Mouse (Mus musculus) midbrain, embryonic 10.5 days (tissue): ENCODE data around the gene Naa50. TPM values are rescaled to one million over a fixed set of nuclear protein-coding genes. Genes with fewer than 3 reads are reported as not detected.

Experiments
- DNase-seq: peaks from one replicate; pipeline ENCODE4 v3.0.0-alpha.2; 2017; ENCODE audit warnings: low spot score
- H3K27ac ChIP-seq: fragments of 300-500 bp; sonication (generic); replicated peaks from 2 replicates; pipeline ENCODE4 v1.5.1; 2016; ENCODE audit warnings: mild to moderate bottlenecking
- H3K27me3 ChIP-seq: fragments of 300-500 bp; sonication (generic); 2 replicates; pipeline ENCODE4 v1.6.1; 2016; ENCODE audit warnings: low read depth, mild to moderate bottlenecking; ENCODE audit not compliant: poor library complexity, severe bottlenecking
- H3K36me3 ChIP-seq: fragments of 300-500 bp; sonication (generic); 2 replicates; pipeline ENCODE4 v1.6.1; 2016; ENCODE audit warnings: mild to moderate bottlenecking, moderate library complexity
- H3K4me1 ChIP-seq: fragments of 300-500 bp; sonication (generic); 2 replicates; pipeline ENCODE4 v1.6.1; 2016
- H3K4me3 ChIP-seq: fragments of 300-500 bp; sonication (generic); 2 replicates; pipeline ENCODE4 v1.5.1; 2016; ENCODE audit warnings: mild to moderate bottlenecking, moderate library complexity
- H3K9me3 ChIP-seq: fragments of 300-500 bp; sonication (generic); replicated peaks from 2 replicates; pipeline ENCODE4 v1.6.1; 2016; ENCODE audit warnings: mild to moderate bottlenecking
- WGBS: fragments of 180-500 bp; shearing (Covaris S2); methylation state at CpG from one replicate; pipeline ENCODE4 v1.1.7; 2016; 5-methylcytosine and 5-hydroxymethylcytosine counted together
- polyA plus RNA-seq: library from polyadenylated mRNA; unstranded; fragments of >200 nt; fragmentation: Nextera tagmentation; extraction: Ambion mirVana; gene quantifications from 2 replicates; pipeline ENCODE4 v1.2.1, GENCODE M21; 2016

Gene Naa50
- polyA plus RNA-seq, 1 experiment from 2014 or later = 143 TPM

DNA sequence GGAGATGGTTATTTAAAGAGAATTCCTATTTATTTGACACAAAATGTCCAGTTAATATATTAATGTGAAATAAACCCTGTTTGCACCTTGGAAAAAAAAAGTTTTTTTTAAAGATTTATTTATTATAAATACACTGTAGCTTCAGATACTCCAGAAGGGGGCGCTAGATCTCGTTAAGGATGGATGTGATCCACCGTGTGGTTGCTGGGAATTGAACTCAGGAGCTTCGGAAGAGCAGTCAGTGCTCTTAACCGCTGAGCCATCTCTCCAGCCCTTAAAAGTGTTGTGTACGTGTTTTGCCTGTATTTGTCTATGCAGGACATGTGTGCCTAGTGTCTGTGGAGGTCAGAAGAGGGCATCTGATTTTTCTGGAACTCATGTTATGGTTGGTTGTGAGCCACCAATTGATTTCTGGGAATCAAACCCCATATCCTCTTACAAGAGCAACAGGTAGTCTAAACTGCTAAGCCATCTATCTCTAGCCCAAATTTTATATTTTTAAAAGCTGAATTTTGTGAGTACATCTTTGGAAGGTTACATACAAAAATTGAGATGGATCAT, 14.9 kb downstream of the Naa50 start:
- Histone ChIP-seq H3K4me3 (no peak overlapping the region), H3K36me3 (peaks cover 30% of the 10 kb centered on the region), H3K9me3 (no peaks in the 10 kb centered on the region), H3K4me1 (no peaks in the 10 kb centered on the region), H3K27ac (no peak overlapping the region), H3K27me3 (no peaks in the 10 kb centered on the region)
- no peak for DNase-seq
- 72% methylated on average over 6 of the region's 6 CpGs for WGBS

DNA sequence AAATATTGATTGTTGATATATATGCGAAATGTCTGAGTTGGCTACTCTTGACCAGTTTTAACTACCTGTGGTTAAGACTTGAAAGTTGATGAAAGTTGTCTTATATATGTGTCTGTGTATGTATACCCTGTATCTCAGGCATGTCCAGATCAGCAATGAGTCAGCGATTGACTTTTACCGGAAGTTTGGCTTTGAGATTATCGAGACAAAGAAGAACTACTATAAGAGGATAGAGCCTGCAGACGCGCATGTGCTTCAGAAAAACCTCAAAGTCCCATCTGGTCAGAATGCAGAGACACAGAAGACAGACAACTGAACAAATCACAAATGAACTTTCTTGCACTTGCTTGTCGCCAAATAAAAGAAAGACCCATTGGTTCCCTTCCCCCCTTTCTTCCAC, 19.7 kb downstream of the Naa50 start:
- peaks cover 58% of the 10 kb centered on the region for H3K36me3 ChIP-seq
- no peaks in the 10 kb centered on the region for H3K4me1 ChIP-seq
- H3K27me3 ChIP-seq = no peaks in the 10 kb centered on the region
- H3K9me3 ChIP-seq = no peaks in the 10 kb centered on the region
- no peak overlapping the region for H3K4me3 ChIP-seq
- no peak overlapping the region for H3K27ac ChIP-seq
- 95% methylated on average over 7 of the region's 7 CpGs for WGBS
- no peak for DNase-seq

DNA sequence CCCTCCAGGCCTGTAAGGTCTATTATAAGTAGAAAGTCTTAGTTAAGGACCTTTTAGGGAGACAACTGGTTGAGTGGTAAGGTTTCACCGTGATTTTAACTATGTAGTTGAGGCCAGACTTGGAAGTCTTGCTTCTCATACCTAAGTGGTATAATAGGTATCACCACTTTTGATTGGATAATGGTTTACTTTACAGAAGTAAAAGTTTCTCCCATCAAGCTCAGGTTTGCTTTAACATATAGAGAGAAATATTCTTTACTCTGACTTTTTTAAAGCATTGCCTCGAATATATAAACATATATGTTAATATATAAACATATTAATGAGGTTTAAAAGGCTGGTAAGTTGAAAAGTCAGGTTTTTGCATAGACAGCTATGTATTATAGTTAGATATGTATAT, 24.2 kb downstream of the Naa50 start:
- H3K4me3 ChIP-seq = no peak overlapping the region
- DNase-seq = no peak
- H3K27me3 ChIP-seq = no peaks in the 10 kb centered on the region
- WGBS = 88% methylated on average over 2 of the region's 2 CpGs
- peaks cover 35% of the 10 kb centered on the region for H3K36me3 ChIP-seq
- H3K27ac ChIP-seq = no peak overlapping the region
- H3K9me3 ChIP-seq = no peaks in the 10 kb centered on the region
- H3K4me1 ChIP-seq = no peaks in the 10 kb centered on the region

DNA sequence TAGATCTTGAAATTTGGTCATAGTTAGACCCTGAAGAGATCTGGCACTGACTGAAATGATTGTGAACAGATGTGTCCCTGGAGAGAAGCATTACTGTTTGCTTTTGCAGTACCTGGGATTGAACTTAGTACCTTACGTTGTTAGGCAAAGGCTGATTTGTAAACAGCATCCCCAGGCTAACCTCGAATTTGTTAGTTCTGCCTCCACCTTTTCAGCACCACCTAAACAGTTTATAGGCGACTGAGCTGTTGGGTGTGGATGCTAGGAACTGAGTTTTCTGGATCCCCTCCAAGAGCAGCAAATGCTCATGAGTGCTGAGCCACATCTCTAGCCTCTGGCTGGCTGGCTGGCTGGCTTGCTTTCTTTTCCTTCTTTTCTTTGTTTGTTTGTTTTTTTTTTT, 25.6 kb downstream of the Naa50 start:
- Histone ChIP-seq H3K36me3 (peaks cover 21% of the 10 kb centered on the region), H3K9me3 (no peaks in the 10 kb centered on the region), H3K4me1 (no peaks in the 10 kb centered on the region), H3K4me3 (no peak overlapping the region), H3K27me3 (no peaks in the 10 kb centered on the region), H3K27ac (no peak overlapping the region)
- WGBS = 64% methylated on average over 3 of the region's 3 CpGs
- no peak for DNase-seq

DNA sequence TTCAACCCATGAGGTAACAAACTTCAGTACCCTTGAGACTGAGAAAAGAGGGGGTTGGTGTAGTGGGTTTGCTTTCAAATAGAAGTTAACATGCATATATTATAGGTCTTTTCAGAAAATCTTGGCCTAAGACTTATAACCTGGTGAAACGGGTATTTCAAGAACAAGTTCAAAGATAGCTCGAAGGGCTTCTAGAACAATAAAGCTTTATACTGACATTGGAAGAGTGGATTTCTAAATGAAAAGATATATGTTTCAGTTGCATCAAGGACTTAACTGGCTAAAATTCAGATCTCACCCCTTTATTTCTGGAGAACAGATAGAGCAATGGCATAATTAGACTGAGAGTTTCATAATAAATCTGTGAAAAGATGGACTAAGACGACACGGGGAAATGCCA, 29.4 kb downstream of the Naa50 start:
- Histone ChIP-seq H3K27ac (no peak overlapping the region), H3K27me3 (no peaks in the 10 kb centered on the region), H3K4me1 (peaks cover 10% of the 10 kb centered on the region), H3K36me3 (no peaks in the 10 kb centered on the region), H3K4me3 (no peak overlapping the region), H3K9me3 (no peaks in the 10 kb centered on the region)
- WGBS = 90% methylated on average over 4 of the region's 4 CpGs
- no peak for DNase-seq

DNA sequence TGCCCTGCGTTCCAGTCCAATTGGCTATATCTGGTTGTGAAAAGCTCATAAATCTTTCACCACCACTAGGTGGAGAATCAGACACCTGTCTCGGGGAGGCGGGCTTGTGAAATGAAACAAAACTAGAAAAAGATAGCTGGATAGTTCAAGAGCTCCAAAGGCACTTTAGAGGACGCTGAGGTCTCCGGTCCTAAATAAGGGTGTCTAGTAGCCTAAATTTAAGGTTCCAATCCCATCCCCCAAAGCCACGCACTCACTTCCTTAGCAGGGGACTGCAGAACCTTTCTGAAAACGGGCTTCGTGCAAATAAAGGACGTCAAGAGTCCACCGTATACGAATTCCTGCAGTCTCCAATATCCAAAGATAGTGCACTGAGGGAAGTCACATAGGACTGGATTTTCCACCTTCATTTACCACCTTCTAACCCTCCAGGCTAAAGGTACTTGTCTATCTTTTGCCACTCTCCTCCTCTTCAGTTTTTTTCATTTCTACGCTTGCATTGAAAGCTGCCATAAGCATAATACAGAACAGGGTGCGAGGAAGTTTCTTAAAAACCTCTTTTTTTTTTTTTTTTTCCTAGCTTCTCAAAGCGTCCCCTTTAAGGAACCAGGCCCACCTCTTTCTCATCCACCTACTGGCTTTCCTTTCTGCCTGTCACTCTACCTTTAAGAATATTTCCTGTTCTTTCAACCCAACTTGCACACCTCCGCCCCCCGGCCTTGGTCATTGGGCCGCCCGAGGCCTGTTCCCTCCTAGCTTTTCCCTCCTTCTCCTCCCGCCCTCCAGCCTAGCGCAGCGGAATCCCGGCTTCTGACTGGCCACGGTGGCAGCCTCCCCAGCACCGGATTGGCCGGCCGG, 32.9 kb downstream of the Naa50 start:
- 2% methylated on average over 26 of the region's 26 CpGs for WGBS
- peak overlapping the region; percentile 99 for H3K27ac ChIP-seq
- no peaks in the 10 kb centered on the region for H3K36me3 ChIP-seq
- no peaks in the 10 kb centered on the region for H3K27me3 ChIP-seq
- DNase-seq = peak; percentile 99
- peak overlapping the region; percentile 93 for H3K4me3 ChIP-seq
- no peaks in the 10 kb centered on the region for H3K9me3 ChIP-seq
- peaks cover 24% of the 10 kb centered on the region for H3K4me1 ChIP-seq

DNA sequence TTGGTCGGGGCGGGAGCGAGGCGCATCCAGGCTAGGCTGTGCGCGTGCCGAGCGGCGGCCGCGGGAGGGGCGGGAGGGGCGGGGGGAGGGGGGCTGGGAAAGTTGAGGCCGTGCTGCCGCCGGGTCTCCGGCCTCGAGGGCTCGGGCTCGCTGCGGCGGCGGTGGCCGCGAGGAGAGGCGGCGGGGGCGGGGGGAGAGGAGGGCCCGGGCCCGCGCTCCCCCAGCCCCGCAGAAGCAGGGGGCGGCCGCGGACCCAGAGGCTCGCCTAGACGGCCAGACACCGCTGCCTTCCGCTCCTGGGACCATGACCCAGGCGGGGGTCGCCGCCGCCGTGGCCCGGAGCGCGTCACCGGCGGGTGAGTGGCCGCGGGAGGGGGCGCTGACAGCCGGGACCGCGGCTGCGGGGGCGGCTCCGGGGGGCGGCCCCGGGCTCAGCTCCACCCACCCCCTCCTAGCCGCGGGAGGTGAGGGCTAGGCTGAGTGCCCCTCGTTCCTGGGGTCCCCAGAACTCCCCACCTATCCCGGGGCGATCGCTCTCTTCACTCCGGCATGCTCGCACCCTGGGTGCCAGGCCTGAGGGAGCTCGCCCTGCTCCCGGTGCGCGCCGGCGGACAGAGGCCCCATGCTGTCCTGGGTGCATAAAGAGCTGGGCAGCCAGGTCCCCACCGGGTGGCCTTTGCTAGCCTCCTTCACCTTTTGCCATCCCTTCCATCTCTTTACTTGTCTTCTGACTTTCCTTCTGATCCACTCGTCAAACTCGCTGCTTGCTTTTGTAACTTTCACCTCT, 33.7 kb downstream of the Naa50 start, which contains the start of gene Usf3:
Usf3 (plus strand) TSS at position 92 of the 787 bp plus-strand sequence.
- Histone ChIP-seq H3K4me3 (peak within 1 kb of the TSS; percentile 93), H3K36me3 (no peaks in the 10 kb centered on the region), H3K4me1 (peaks cover 24% of the 10 kb centered on the region), H3K27ac (peak within 1 kb of the TSS; percentile 99), H3K27me3 (no peaks in the 10 kb centered on the region), H3K9me3 (no peaks in the 10 kb centered on the region)
- DNase-seq = no peak
- WGBS = under 1% methylated on average over 76 of the region's 77 CpGs

DNA sequence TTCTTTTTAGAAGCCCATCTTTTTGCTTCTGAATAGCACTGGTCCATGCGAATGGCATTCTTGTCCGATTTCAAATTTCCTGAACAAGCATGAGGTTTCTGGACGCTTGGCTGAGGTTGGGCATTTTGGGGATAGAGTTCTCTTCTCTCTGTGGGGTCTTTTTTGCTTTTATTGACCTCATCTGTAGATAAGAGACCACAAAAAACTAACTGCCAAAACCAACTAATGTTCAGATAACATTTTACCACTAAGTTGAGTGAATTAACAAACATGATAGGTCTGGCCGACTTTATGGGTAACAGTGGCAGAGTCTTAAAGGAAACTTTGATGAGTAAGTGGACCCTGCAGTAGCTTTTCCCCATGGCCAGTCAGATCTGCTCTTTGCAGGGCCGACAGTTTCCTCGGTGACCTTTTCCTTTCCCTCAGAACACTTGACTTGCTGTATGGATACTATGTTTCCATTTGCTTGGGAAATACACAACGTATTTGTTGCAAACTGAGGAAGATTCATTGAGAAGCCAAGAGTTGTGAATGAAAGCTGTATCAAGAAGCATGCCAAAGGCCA, 34.4 kb downstream of the Naa50 start:
- peaks cover 24% of the 10 kb centered on the region for H3K4me1 ChIP-seq
- no peaks in the 10 kb centered on the region for H3K9me3 ChIP-seq
- H3K4me3 ChIP-seq = peak overlapping the region; percentile 93
- no peaks in the 10 kb centered on the region for H3K36me3 ChIP-seq
- 33% methylated on average over 7 of the region's 7 CpGs for WGBS
- H3K27ac ChIP-seq = peak overlapping the region; percentile 99
- DNase-seq = no peak
- H3K27me3 ChIP-seq = no peaks in the 10 kb centered on the region

DNA sequence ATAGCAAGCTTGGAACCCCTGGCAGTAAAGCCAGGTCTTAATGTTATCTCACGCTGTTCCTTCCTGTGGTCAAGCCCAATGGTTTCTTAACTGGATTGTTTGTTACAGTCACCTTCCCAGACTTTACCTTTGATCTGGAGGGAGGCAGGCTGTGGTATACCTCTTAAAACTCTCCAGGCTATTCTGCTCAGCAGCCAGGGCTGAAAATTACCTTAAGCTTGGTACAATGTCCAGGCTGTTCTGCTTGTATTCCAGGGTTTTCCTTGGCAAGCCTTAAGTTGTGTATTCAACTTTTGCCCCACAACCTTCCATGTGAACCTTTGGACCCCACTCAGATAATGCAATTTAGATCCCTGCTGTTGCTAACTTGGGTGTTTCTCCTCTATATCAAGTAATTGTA, 35.4 kb downstream of the Naa50 start:
- 83% methylated on average over 1 of the region's 1 CpGs for WGBS
- Histone ChIP-seq H3K36me3 (no peaks in the 10 kb centered on the region), H3K9me3 (no peaks in the 10 kb centered on the region), H3K27ac (no peak overlapping the region), H3K4me1 (peaks cover 24% of the 10 kb centered on the region), H3K27me3 (no peaks in the 10 kb centered on the region), H3K4me3 (0 out of 2 replicates have a peak overlapping the region, but pooled peaks have one; percentile 16)
- no peak for DNase-seq

DNA sequence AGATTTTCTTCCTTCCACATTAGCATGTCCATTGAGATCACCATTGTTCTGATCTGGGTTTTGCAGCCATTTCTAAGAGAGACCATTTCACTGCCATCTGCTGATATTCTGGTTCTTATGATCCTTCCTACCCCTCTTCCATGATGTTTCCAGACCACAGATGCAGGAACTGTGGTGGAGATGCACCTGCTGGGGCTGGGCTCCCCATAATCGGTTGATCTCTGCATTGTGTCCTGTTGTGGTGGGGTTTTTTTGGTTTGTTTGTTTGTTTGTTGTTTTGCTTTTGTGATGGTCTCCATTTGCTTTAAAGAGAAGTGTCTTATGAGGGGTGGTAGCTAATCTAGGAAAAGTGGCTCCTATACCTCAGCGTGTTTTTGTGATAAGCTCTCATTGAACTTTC, 36.9 kb downstream of the Naa50 start:
- WGBS = 94% methylated on average over 2 of the region's 2 CpGs
- Histone ChIP-seq H3K36me3 (peaks cover 2% of the 10 kb centered on the region; the same call in 1 of the 2 replicates), H3K4me3 (no peak overlapping the region), H3K9me3 (no peaks in the 10 kb centered on the region), H3K27ac (no peak overlapping the region), H3K4me1 (peaks cover 24% of the 10 kb centered on the region), H3K27me3 (no peaks in the 10 kb centered on the region)
- no peak for DNase-seq

DNA sequence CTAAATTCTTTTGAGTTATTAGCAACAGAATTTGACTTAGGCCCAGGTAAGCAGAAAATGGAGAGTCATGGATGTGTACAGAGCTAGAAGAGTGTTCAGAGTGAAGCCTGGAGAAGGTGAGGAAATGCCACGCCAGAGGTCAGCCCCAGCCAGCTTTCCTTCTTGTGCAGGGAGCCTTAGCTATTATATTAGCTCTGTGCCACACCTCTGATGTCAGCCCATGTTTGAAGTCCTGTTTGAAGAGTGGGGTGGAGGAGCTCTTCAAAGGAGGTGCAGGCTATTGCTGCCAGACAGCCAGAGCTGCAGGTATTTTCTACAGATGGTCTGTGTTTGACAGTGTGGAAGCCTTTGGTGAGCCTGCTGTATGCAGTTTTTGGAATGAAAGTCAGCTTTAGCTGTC, 38.9 kb downstream of the Naa50 start:
- H3K36me3 ChIP-seq = peaks cover 10% of the 10 kb centered on the region
- no peaks in the 10 kb centered on the region for H3K27me3 ChIP-seq
- H3K9me3 ChIP-seq = no peaks in the 10 kb centered on the region
- peaks cover 19% of the 10 kb centered on the region for H3K4me1 ChIP-seq
- DNase-seq = no peak
- no peak overlapping the region for H3K27ac ChIP-seq
- 79% methylated on average over 1 of the region's 1 CpGs for WGBS
- H3K4me3 ChIP-seq = no peak overlapping the region

DNA sequence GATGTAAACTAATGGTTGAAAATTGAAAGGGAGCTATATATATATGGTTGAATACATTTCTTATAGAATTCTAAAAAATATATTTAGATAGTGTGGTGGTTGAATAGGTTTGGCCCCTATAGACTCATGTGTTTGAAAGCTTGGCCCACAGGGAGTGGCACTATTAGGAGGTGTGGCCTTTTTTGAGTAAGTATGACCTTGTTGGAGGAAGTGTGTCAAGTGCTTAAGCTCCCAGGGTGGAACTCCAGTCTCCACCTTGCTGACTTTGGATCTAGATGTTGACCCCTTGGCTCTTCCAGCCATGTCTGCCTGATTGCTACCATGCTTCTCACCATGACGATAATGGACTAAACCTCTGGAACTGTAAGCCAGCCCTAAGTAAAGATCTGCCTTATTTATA, 43.0 kb downstream of the Naa50 start:
- Histone ChIP-seq H3K27ac (no peak overlapping the region), H3K27me3 (no peaks in the 10 kb centered on the region), H3K4me3 (no peak overlapping the region), H3K36me3 (peaks cover 10% of the 10 kb centered on the region), H3K9me3 (no peaks in the 10 kb centered on the region), H3K4me1 (no peaks in the 10 kb centered on the region)
- no peak for DNase-seq
- WGBS = 89% methylated on average over 1 of the region's 1 CpGs
